Mouse (Mus musculus): Measurements from ENCODE around the gene Psat1.

Gene Psat1

GRCm38 (mm10) chr19:15868865-15869698 is 78.1 kb downstream of the Psat1 start:
- ATAC-seq (ENCODE audit: insufficient number of reproducible peaks, low FRiP score, low TSS enrichment) = no peak; the same call in 1 of the 2 replicates

GRCm38 (mm10) chr19:15866851-15867250 is 80.3 kb downstream of the Psat1 start:
- no peak for ATAC-seq (ENCODE audit: insufficient number of reproducible peaks, low FRiP score, low TSS enrichment)

- no peak for ATAC-seq (ENCODE audit: insufficient number of reproducible peaks, low FRiP score, low TSS enrichment)
Measured at GRCm38 (mm10) chr19:15866126-15866525, 81.0 kb downstream of the Psat1 start.

- no peak for ATAC-seq (ENCODE audit: insufficient number of reproducible peaks, low FRiP score, low TSS enrichment)
Measured at GRCm38 (mm10) chr19:15865431-15865830, 81.7 kb downstream of the Psat1 start.

GRCm38 (mm10) chr19:15864129-15864528 is 83.0 kb downstream of the Psat1 start:
- ATAC-seq (ENCODE audit: insufficient number of reproducible peaks, low FRiP score, low TSS enrichment) = no peak

GRCm38 (mm10) chr19:15855379-15855778 is 91.8 kb downstream of the Psat1 start:
- ATAC-seq (ENCODE audit: insufficient number of reproducible peaks, low FRiP score, low TSS enrichment) = no peak
